Mouse (Mus musculus) thymus, postnatal 10 days (tissue): Measurements from ENCODE around the gene Epb41.

Experiments used
- DNase-seq, 2 experiments: peaks; one replicate each; pipeline ENCODE4 v3.0.0; 2021; ENCODE audit warnings: low spot score in 2 of 2

The Epb41 gene

GRCm38 (mm10) chr4:131921461-131922346 lies 153.4 kb downstream of the Epb41 start, which contains the start of gene Tmem200b:
Gene Tmem200b (plus strand): TSS chr4:131921771.
- DNase-seq, result no peak

GRCm38 (mm10) chr4:131920595-131921351 lies 154.3 kb downstream of the Epb41 start:
- no peak for DNase-seq

- DNase-seq, result no peak
Measured at GRCm38 (mm10) chr4:131920141-131920594, 155.0 kb downstream of the Epb41 start.

- DNase-seq, result no peak
Measured at GRCm38 (mm10) chr4:131919506-131920140, 155.5 kb downstream of the Epb41 start.

- no peak for DNase-seq
Measured at GRCm38 (mm10) chr4:131918711-131919500, 156.2 kb downstream of the Epb41 start.

- no peak for DNase-seq
Measured at GRCm38 (mm10) chr4:131918026-131918533, 157.0 kb downstream of the Epb41 start.

- DNase-seq, result no peak
Measured at GRCm38 (mm10) chr4:131917010-131917555, 158.0 kb downstream of the Epb41 start.

- peak; percentile 48 to 78 for DNase-seq
Measured at GRCm38 (mm10) chr4:131916425-131916824, 158.7 kb downstream of the Epb41 start.

- no peak for DNase-seq
Measured at GRCm38 (mm10) chr4:131915821-131916328, 159.2 kb downstream of the Epb41 start.

GRCm38 (mm10) chr4:131914891-131915469 lies 160.1 kb downstream of the Epb41 start:
- no peak for DNase-seq

GRCm38 (mm10) chr4:131914046-131914643 lies 161.0 kb downstream of the Epb41 start:
- no peak for DNase-seq

- DNase-seq, result no peak
Measured at GRCm38 (mm10) chr4:131913526-131913925, 161.6 kb downstream of the Epb41 start.

- DNase-seq, result no peak
Measured at GRCm38 (mm10) chr4:131911521-131911920, 163.6 kb downstream of the Epb41 start.

- no peak for DNase-seq
Measured at GRCm38 (mm10) chr4:131910237-131910994, 164.7 kb downstream of the Epb41 start.

- DNase-seq, result no peak
Measured at GRCm38 (mm10) chr4:131907912-131908311, 167.2 kb downstream of the Epb41 start.

- DNase-seq, result no peak
Measured at GRCm38 (mm10) chr4:131906423-131906822, 168.7 kb downstream of the Epb41 start.

- peak in 1 of 2 experiments; percentile 43 for DNase-seq
Measured at GRCm38 (mm10) chr4:131904478-131904877, 170.6 kb downstream of the Epb41 start.

GRCm38 (mm10) chr4:131901090-131901489 lies 174.0 kb downstream of the Epb41 start:
- DNase-seq, result no peak

- DNase-seq, result no peak
Measured at GRCm38 (mm10) chr4:131899180-131899554, 176.0 kb downstream of the Epb41 start.
